Mouse (Mus musculus) embryonic fibroblast, embryonic 13.5 days (primary cell): ENCODE measurements around the gene AY761185.

ENCODE experiments used
- CTCF ChIP-seq: IDR thresholded peaks from 2 replicates; pipeline ENCODE4 v1.5.1; 2011; ENCODE audit warnings: mild to moderate bottlenecking, control low read depth, low read length, moderate library complexity, borderline replicate concordance; ENCODE audit not compliant: insufficient read depth
- POLR2A ChIP-seq: IDR thresholded peaks from 2 replicates; pipeline ENCODE4 v1.6.1; 2011; ENCODE audit warnings: low read depth, mild to moderate bottlenecking, control low read depth, low read length, moderate library complexity

- TF ChIP-seq CTCF = no peak
- TF ChIP-seq POLR2A = no peak
Observed at GRCm38 (mm10) chr8:20902527-20902926, 42.0 kb downstream of the AY761185 start, which contains the start of gene Gm15056.
